Mouse (Mus musculus) liver, embryonic 11.5 days (tissue): ENCODE data around the gene Gpatch8. TPM values are rescaled to one million over a fixed set of nuclear protein-coding genes. Genes with fewer than 3 reads are reported as not detected.
"Not testable (repeated sequence)": the region's sequence is repeated elsewhere in the genome, so short reads cannot be mapped to it uniquely, and the experiment has no call there.

Experiments used
- ATAC-seq: fragments of 200-750 bp; cut with Nextera tagmentation; replicated peaks from 2 replicates; pipeline ENCODE4 v1.8.0; 2017; ENCODE audit warnings: moderate number of reproducible peaks, mild to moderate bottlenecking, moderate TSS enrichment, moderate library complexity; ENCODE audit not compliant: low FRiP score
- DNase-seq: peaks from one replicate; pipeline ENCODE4 v3.0.0-alpha.2; 2017; ENCODE audit warnings: low spot score
- H3K27ac ChIP-seq: fragments of 300-500 bp; sonication (generic); 2 replicates; pipeline ENCODE4 v1.5.1; 2014; ENCODE audit warnings: mild to moderate bottlenecking, low read depth, low read length, control low read depth
- H3K27me3 ChIP-seq: fragments of 300-500 bp; sonication (generic); replicated peaks from 2 replicates; pipeline ENCODE4 v1.6.1; 2014; ENCODE audit warnings: low read length, mixed read lengths; ENCODE audit not compliant: control insufficient read depth, insufficient read depth
- H3K36me3 ChIP-seq: fragments of 300-500 bp; sonication (generic); 2 replicates; pipeline ENCODE4 v1.6.1; 2014; ENCODE audit warnings: mild to moderate bottlenecking, low read length, moderate library complexity, mixed read lengths; ENCODE audit not compliant: control insufficient read depth, insufficient read depth
- H3K4me1 ChIP-seq: fragments of 300-500 bp; sonication (generic); replicated peaks from 2 replicates; pipeline ENCODE4 v1.6.1; 2014; ENCODE audit warnings: low read length, mixed read lengths; ENCODE audit not compliant: control insufficient read depth, insufficient read depth
- H3K4me2 ChIP-seq: fragments of 300-500 bp; sonication (generic); 2 replicates; pipeline ENCODE4 v1.6.1; 2014; ENCODE audit warnings: mild to moderate bottlenecking, control low read depth, moderate library complexity
- H3K4me3 ChIP-seq: fragments of 300-500 bp; sonication (generic); 2 replicates; pipeline ENCODE4 v1.5.1; 2014; ENCODE audit warnings: low read depth, low read length, control low read depth
- H3K9ac ChIP-seq: fragments of 300-500 bp; sonication (generic); 2 replicates; pipeline ENCODE4 v1.6.1; 2014; ENCODE audit warnings: low read depth, low read length, control low read depth
- H3K9me3 ChIP-seq: fragments of 300-500 bp; sonication (generic); 2 replicates; pipeline ENCODE4 v1.6.1; 2016; ENCODE audit warnings: low read length, inconsistent platforms, mixed read lengths; ENCODE audit not compliant: control insufficient read depth
- WGBS: fragments of 180-500 bp; shearing (Covaris S2); extraction: QIAGEN DNeasy Blood & Tissue Kit; methylation state at CpG from one replicate; pipeline ENCODE4 v1.1.7; 2014; 5-methylcytosine and 5-hydroxymethylcytosine counted together
- polyA plus RNA-seq: library from polyadenylated mRNA; unstranded; fragments of >200 nt; fragmentation: Nextera tagmentation; extraction: Ambion mirVana; gene quantifications from 2 replicates; pipeline ENCODE4 v1.2.1, GENCODE M21; 2014

Gpatch8 gene
- polyA plus RNA-seq, 1 experiment from 2014 or later, result 35.4 TPM

DNA sequence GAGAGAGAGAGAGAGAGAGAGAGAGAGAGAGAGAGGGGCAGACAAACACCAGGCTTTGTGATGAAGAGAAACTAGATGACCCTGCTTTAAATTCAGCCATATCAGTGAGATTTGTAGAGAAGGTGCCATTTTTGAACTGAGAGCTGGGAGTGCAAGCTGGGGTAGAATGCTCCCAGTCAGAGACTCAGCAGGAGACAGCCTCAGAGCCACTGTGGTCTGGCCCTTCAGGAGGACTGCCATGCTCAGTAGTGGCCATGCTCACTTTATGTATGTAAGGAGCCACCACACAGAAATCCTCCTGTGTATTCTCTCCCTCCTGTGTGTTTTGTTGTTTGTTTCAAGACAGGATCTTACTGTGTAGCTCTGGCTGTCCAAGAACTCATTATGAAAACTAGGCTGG, 9.5 kb upstream of the Gpatch8 start:
- H3K4me3 ChIP-seq, result no peak overlapping the region
- ATAC-seq (no peak), DNase-seq (no peak)
- 0 out of 2 replicates have a peak overlapping the region, but pooled peaks have one; percentile 26 for H3K9ac ChIP-seq
- no peaks in the 10 kb centered on the region for H3K9me3 ChIP-seq
- no peaks in the 10 kb centered on the region for H3K27me3 ChIP-seq
- peak overlapping the region; percentile 42 for H3K4me2 ChIP-seq
- H3K4me1 ChIP-seq, result peaks cover 5% of the 10 kb centered on the region
- no peaks in the 10 kb centered on the region for H3K36me3 ChIP-seq
- peak overlapping the region; percentile 78 for H3K27ac ChIP-seq

DNA sequence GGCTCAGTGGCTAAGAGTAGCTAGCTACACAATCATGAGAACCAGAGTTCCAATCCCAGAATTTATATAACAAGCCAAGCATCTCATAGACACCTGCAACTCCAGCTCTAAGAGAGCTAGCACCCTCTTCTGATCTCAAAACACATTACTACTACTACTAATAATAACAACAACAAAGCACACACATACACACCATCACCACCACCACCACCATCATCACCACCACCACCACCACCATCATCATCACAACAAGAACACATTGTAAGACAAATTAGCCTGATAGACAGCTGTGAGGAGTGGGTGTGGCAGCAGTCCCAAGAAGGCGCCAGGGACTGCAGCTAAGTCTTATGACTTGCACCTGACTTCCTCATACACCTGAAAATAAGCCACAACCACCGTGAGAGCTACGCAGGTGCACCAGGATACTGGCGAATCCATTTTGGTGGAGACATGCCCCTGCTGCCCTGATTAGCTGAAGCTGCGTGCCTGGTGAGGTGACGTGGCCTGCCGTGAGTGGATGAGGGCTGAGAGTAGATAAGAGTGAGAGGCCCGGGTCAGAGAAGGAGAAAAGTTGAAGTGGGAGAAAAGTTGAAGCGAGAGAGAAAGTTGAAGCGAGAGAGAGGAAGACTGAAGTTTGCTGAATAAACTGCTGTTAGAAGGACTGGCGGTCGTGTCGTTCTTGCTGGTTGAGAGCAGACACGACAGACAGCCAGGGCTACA, 8.9 kb upstream of the Gpatch8 start:
- H3K4me3 ChIP-seq, DNase-seq, H3K4me1 ChIP-seq, H3K9me3 ChIP-seq, H3K36me3 ChIP-seq, H3K27me3 ChIP-seq: not testable (repeated sequence)
- Histone ChIP-seq H3K27ac (peak overlapping the region; percentile 78), H3K9ac (0 out of 2 replicates have a peak overlapping the region, but pooled peaks have one; percentile 26), H3K4me2 (peak overlapping the region; percentile 42)
- WGBS, result 50% methylated on average over 14 of the region's 14 CpGs
- ATAC-seq, result peak; percentile 69; the same call in 1 of the 2 replicates

DNA sequence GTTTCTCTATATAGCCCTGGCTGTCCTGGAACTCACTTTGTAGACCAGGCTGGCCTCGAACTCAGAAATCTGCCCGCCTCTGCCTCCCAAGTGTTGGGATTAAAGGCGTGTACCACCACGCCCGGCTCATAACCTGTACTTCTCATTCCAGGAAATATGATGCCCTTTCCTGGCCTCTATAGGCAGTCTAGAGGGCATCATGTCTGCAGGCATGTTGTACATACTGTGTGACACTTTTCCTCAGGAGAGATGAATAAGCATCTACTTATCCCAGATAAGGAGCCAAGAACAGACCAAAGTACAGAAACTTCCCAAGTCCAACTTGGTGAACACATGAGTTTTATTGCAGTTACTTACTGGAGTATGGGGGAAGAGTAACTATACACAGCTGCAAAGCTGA, 2.5 kb upstream of the Gpatch8 start:
- Histone ChIP-seq H3K4me1 (peaks cover 14% of the 10 kb centered on the region), H3K4me2 (no peak overlapping the region), H3K9me3 (no peaks in the 10 kb centered on the region), H3K36me3 (no peaks in the 10 kb centered on the region), H3K9ac (no peak overlapping the region), H3K27ac (no peak overlapping the region), H3K27me3 (no peaks in the 10 kb centered on the region), H3K4me3 (no peak overlapping the region)
- 77% methylated on average over 4 of the region's 5 CpGs for WGBS
- DNase-seq (no peak), ATAC-seq (no peak)

DNA sequence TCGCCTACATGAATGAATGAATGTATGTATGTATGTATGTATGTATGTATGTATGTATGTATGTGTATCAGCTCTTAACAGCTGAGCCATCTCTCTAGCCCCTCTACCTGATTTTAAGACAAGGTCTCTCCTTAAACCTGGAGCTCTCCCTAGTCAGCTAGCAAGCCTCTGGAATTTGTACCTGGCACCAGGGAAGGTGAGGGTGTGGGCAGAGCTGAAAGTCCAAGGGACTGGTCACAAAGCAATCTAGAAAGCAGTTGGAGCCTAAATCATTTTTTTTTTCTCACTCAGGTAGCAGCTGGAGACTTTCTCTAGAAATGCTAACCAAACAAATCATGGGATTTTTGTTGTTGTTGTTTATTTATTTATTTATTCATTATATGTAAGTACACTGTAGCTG, 1.2 kb upstream of the Gpatch8 start:
- no peak overlapping the region for H3K9ac ChIP-seq
- ATAC-seq, result no peak
- H3K9me3 ChIP-seq, result no peaks in the 10 kb centered on the region
- no peaks in the 10 kb centered on the region for H3K27me3 ChIP-seq
- DNase-seq, result no peak
- no peaks in the 10 kb centered on the region; the same call in 1 of the 2 replicates for H3K36me3 ChIP-seq
- 92% methylated on average over 1 of the region's 1 CpGs for WGBS
- no peak overlapping the region for H3K4me3 ChIP-seq
- H3K27ac ChIP-seq, result no peak overlapping the region
- H3K4me2 ChIP-seq, result no peak overlapping the region
- peaks cover 16% of the 10 kb centered on the region for H3K4me1 ChIP-seq

DNA sequence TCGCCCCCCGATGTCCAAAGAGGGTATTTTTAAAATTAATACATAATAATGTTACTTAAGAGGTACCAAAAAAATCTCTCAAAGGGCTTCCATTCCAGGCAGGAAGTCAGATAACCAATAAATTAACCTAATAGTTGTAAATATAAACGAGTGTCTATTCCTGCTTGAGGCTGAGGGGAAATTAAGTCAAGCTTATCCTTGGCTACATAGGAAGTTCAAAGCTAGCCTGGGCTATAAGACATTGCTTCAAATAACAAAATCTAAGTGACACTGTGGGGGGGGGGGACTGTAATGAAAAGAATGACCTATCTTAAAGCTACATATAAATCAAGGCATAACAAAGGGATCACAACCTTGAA, 503 bp upstream of the Gpatch8 start:
- H3K4me1 ChIP-seq, result peaks cover 16% of the 10 kb centered on the region
- H3K27ac ChIP-seq, result peak overlapping the region; percentile 88
- no peaks in the 10 kb centered on the region for H3K27me3 ChIP-seq
- ATAC-seq (no peak), DNase-seq (no peak)
- peak overlapping the region; percentile 99 for H3K4me3 ChIP-seq
- H3K4me2 ChIP-seq, result peak overlapping the region; percentile 69
- H3K9ac ChIP-seq, result no peak overlapping the region; the same call in 1 of the 2 replicates
- WGBS, result 15% methylated on average over 3 of the region's 3 CpGs
- H3K9me3 ChIP-seq, result no peaks in the 10 kb centered on the region
- no peaks in the 10 kb centered on the region; the same call in 1 of the 2 replicates for H3K36me3 ChIP-seq

DNA sequence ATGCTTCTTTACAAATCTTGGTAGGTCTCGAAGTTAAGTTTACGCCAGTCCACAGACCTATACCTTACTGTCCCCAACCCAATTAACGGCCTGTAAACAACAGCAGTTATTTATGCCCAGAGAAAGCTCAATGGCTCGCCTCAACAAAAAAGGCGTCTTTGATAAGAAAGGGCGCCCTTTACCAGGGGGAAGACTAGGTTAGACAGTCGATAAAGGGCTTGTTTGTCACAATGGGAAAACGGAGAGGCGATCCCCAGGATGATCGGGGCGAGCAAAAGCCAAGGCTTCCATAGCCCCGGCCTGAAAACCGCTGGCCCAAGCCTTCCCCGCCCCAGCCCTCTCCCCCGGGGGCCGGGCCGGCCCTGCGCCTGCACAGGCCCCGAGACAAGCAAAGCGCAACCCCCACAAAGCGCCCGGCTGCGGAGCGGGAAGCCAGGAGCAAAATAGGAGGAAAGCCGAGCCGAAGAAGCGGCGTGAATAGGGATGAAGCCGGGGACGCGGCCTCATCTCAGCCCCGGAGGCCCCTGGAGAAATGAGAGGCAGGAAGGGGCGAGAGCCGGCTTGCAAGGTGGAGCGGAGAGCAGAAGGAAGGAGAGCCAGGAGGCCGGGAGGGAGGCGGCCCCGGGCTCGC, 677 bp downstream of the Gpatch8 start:
- peak overlapping the region; percentile 99 for H3K9ac ChIP-seq
- peak overlapping the region; percentile 88 for H3K27ac ChIP-seq
- 0% methylated on average over 39 of the region's 39 CpGs for WGBS
- peak overlapping the region; percentile 99 for H3K4me3 ChIP-seq
- ATAC-seq (peak; percentile 57), DNase-seq (no peak)
- no peaks in the 10 kb centered on the region for H3K27me3 ChIP-seq
- no peaks in the 10 kb centered on the region; the same call in 1 of the 2 replicates for H3K36me3 ChIP-seq
- peaks cover 16% of the 10 kb centered on the region for H3K4me1 ChIP-seq
- H3K9me3 ChIP-seq, result no peaks in the 10 kb centered on the region
- H3K4me2 ChIP-seq, result peak overlapping the region; percentile 69

DNA sequence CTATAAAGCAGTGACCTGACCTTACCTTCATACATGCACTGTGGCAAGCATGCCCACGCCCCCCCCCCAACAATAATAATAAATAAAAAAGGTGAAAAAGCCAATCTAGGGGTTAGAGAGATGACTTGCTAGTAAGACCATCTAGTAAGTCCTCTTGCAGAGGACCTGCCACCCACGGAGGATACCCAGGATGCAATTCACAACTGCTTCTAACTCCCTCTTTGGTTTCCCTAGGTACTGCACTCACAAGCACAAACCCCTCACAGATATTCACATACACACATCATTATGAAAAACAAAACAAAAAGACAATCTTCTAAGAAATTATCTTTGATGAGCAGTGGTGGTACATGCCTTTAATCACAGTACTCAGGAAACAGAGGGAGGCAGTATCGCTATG, 4.1 kb downstream of the Gpatch8 start:
- H3K4me3 ChIP-seq, result no peak overlapping the region
- WGBS, result 89% methylated on average over 3 of the region's 3 CpGs
- H3K27ac ChIP-seq, result no peak overlapping the region
- no peaks in the 10 kb centered on the region; the same call in 1 of the 2 replicates for H3K36me3 ChIP-seq
- no peaks in the 10 kb centered on the region for H3K27me3 ChIP-seq
- no peak overlapping the region for H3K9ac ChIP-seq
- H3K4me1 ChIP-seq, result peaks cover 16% of the 10 kb centered on the region
- DNase-seq (no peak), ATAC-seq (no peak)
- H3K9me3 ChIP-seq, result no peaks in the 10 kb centered on the region
- H3K4me2 ChIP-seq, result no peak overlapping the region

DNA sequence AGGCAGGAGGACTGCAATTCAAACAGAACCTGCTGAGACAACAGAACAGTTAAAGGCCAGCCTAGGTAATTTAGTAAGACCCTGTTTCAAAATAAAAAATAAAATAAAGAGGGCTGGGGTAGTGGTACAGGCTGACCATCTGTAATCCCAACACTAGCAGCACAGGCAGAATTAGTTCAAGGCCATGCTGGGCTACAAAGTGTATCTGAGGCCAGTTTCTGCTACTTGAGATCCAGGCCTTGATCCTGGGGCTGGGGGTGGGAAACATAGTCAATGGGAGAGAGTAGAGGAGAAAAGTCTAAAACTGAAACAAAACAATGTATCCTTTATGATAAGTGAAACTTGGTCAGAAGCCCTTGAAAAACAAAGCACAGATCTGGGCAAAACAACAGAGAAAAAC, 5.0 kb downstream of the Gpatch8 start:
- no peak for ATAC-seq
- H3K9me3 ChIP-seq, result no peaks in the 10 kb centered on the region

DNA sequence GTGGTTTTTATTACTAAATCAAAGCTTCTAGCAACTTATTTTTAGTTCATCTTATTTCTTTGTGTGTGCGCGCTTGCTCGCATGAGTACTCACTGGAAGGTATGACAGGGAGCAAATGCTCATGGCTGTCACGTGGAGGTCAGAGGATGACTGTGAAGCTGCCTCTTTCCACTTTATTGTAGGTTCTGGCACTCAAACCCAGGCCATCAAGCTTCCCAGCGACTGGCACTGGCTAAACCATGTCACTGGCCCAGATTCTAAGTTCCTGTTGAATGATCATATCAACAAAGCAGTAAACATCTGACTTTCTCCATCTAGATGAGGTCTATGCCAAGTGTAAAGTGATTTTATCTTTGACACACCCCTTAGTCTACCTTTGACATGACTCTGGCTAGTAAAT, 14.7 kb downstream of the Gpatch8 start:
- no peak for DNase-seq
- H3K9me3 ChIP-seq, result no peaks in the 10 kb centered on the region
- no peak overlapping the region for H3K27ac ChIP-seq
- H3K4me1 ChIP-seq, result peaks cover 9% of the 10 kb centered on the region
- WGBS, result 87% methylated on average over 5 of the region's 5 CpGs
- no peak overlapping the region for H3K4me2 ChIP-seq
- H3K9ac ChIP-seq, result no peak overlapping the region
- ATAC-seq, result no peak
- no peaks in the 10 kb centered on the region for H3K27me3 ChIP-seq
- H3K36me3 ChIP-seq, result no peaks in the 10 kb centered on the region; the same call in 1 of the 2 replicates
- no peak overlapping the region for H3K4me3 ChIP-seq

More for the DNA sequence above, 5.0 kb downstream of the Gpatch8 start:
- H3K27me3 ChIP-seq, result no peaks in the 10 kb centered on the region
- H3K27ac ChIP-seq, result no peak overlapping the region
- H3K4me3 ChIP-seq, result no peak overlapping the region
- peaks cover 14% of the 10 kb centered on the region for H3K4me1 ChIP-seq
- DNase-seq, result no peak
- H3K9ac ChIP-seq, result no peak overlapping the region
- no peak overlapping the region for H3K4me2 ChIP-seq
- H3K36me3 ChIP-seq, result no peaks in the 10 kb centered on the region; the same call in 1 of the 2 replicates
